Mouse (Mus musculus): ENCODE results near the gene Adra2a. TPM values are rescaled to one million over a fixed set of nuclear protein-coding genes. Genes with fewer than 3 reads are reported as not detected.

Adra2a gene
- polyA plus RNA-seq, 1 experiment from 2014 or later = not detected

DNA sequence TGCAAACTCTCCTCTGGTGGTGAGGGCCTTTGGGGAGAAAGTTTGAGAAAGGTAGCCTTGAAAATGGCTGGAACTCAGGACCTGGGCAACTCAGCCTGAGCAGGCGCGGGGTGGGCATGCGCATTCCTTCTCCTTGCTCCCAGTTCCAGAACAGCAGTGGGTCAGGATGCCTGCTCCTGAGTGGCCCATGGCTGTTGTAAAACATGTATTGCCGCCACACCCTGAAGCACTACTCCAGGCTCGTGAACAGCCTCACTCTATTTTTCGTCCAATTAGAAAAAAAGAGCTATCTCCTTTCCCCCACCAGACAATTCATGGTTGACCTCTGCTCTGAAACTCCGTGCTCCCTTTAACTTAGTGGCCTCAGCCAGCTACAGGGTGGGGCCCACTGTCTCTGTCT lies 24.5 kb downstream of the Adra2a start:
- Histone ChIP-seq H3K36me3 (ENCODE audit: control insufficient read depth, insufficient read depth, low read length) (no peaks in the 10 kb centered on the region), H3K27me3 (ENCODE audit: control insufficient read depth, insufficient read depth, low read length) (no peaks in the 10 kb centered on the region), H3K4me3 (ENCODE audit: low read depth, low read length) (no peak overlapping the region), H3K27ac (replicated peaks; ENCODE audit: low read depth, low read length) (no peak overlapping the region), H3K9ac (ENCODE audit: low read length) (no peak overlapping the region), H3K9me3 (ENCODE audit: control insufficient read depth, low read length) (no peaks in the 10 kb centered on the region), H3K4me1 (ENCODE audit: control insufficient read depth, insufficient read depth, low read length) (no peaks in the 10 kb centered on the region), H3K4me2 (ENCODE audit: low read depth, severe bottlenecking) (no peak overlapping the region)
- WGBS = 81% methylated on average over 7 of the region's 7 CpGs
- DNase-seq (ENCODE audit: low spot score) = no peak
- no peak for ATAC-seq (ENCODE audit: insufficient number of reproducible peaks, low FRiP score, low TSS enrichment, low read depth)

DNA sequence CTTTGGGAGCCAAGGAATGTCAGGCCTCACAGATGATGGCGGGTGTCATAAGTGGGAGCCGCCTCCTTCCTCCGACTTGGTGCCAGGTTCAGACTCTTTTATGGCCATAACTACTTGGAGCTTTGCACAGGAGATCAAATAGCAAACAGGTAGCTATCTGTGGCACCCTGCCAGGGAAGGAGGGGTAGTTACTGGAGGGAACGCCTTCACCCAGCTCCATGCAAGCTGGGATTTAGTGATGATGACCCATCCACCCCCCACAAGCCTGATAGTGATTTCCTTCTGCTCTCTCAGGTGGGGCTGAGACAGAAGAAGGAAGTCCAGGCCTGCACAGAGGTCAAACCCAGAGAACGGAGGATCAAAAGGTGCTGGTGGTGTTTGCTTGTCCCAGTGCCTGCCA lies 26.6 kb downstream of the Adra2a start:
- WGBS = 76% methylated on average over 5 of the region's 5 CpGs
- H3K27me3 ChIP-seq (ENCODE audit: control insufficient read depth, insufficient read depth, low read length) = no peaks in the 10 kb centered on the region
- H3K9me3 ChIP-seq (ENCODE audit: control insufficient read depth, low read length) = no peaks in the 10 kb centered on the region
- H3K4me3 ChIP-seq (ENCODE audit: low read depth, low read length) = no peak overlapping the region
- no peak overlapping the region for H3K4me2 ChIP-seq (ENCODE audit: low read depth, severe bottlenecking)
- no peaks in the 10 kb centered on the region for H3K4me1 ChIP-seq (ENCODE audit: control insufficient read depth, insufficient read depth, low read length)
- ATAC-seq (ENCODE audit: insufficient number of reproducible peaks, low FRiP score, low TSS enrichment, low read depth) (no peak), DNase-seq (ENCODE audit: low spot score) (no peak)
- no peaks in the 10 kb centered on the region for H3K36me3 ChIP-seq (ENCODE audit: control insufficient read depth, insufficient read depth, low read length)
- H3K9ac ChIP-seq (ENCODE audit: low read length) = no peak overlapping the region
- no peak overlapping the region for H3K27ac ChIP-seq (replicated peaks; ENCODE audit: low read depth, low read length)

GRCm38 (mm10) chr19:54072233-54072800 lies 28.4 kb downstream of the Adra2a start:
- 87% methylated on average over 5 of the region's 5 CpGs for WGBS
- DNase-seq (ENCODE audit: low spot score) (no peak), ATAC-seq (ENCODE audit: insufficient number of reproducible peaks, low FRiP score, low TSS enrichment, low read depth) (no peak)
- Histone ChIP-seq H3K9ac (ENCODE audit: low read length) (no peak overlapping the region), H3K36me3 (ENCODE audit: control insufficient read depth, insufficient read depth, low read length) (no peaks in the 10 kb centered on the region), H3K4me1 (ENCODE audit: control insufficient read depth, insufficient read depth, low read length) (no peaks in the 10 kb centered on the region), H3K27ac (replicated peaks; ENCODE audit: low read depth, low read length) (no peak overlapping the region), H3K9me3 (ENCODE audit: control insufficient read depth, low read length) (no peaks in the 10 kb centered on the region), H3K4me3 (ENCODE audit: low read depth, low read length) (no peak overlapping the region), H3K4me2 (ENCODE audit: low read depth, severe bottlenecking) (no peak overlapping the region), H3K27me3 (ENCODE audit: control insufficient read depth, insufficient read depth, low read length) (no peaks in the 10 kb centered on the region)

DNA sequence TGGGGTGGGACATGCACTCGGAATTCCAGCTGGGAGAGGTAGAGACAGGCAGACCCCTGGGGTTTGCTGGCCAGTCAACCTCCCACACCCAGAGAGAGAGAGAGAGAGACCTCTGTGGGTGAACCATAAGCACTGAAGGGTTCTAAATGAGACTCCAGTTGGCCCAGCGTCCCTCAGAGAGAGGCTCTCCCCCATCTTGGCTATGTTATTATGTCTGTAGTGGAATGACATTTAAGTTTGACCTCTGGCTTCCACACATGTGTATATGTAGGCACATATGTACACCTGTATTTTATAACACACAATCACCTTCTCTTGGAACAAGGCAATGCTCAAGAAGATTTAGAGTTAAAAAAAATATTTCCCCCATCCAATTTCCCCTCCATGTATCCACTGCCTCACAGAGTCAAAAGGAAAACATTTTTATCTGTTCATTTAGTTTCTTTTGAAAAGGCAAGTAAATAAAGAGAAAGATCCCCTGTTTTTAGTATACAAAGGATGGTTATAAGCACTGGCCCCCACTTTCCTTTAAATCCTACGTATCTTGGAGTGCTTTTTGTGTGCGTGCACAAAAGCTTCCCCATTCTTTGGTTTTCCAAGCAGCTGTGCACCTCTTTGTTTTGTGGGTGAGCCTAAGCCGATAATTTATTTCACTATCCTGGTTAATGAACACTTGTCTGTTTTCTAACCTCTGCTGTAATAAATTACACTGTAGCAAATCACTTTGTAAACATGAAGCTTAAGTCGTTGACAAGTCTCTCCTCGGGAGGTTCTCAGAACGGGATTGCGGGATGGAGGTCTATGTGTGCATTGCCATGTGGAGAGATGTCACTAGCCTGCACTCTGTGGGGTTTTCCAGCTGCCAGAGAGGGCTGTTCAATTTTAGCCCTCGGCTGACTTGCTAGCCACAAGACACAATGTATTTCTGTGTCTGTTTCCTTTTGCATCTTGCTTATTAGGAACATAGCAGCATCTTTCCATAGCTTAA lies 32.7 kb downstream of the Adra2a start:
- no peaks in the 10 kb centered on the region for H3K9me3 ChIP-seq (ENCODE audit: control insufficient read depth, low read length)
- H3K9ac ChIP-seq (ENCODE audit: low read length) = no peak overlapping the region
- no peaks in the 10 kb centered on the region for H3K27me3 ChIP-seq (ENCODE audit: control insufficient read depth, insufficient read depth, low read length)
- ATAC-seq (ENCODE audit: insufficient number of reproducible peaks, low FRiP score, low TSS enrichment, low read depth) (no peak), DNase-seq (ENCODE audit: low spot score) (no peak)
- no peaks in the 10 kb centered on the region for H3K4me1 ChIP-seq (ENCODE audit: control insufficient read depth, insufficient read depth, low read length)
- H3K36me3 ChIP-seq (ENCODE audit: control insufficient read depth, insufficient read depth, low read length) = no peaks in the 10 kb centered on the region
- H3K27ac ChIP-seq (replicated peaks; ENCODE audit: low read depth, low read length) = no peak overlapping the region
- no peak overlapping the region for H3K4me2 ChIP-seq (ENCODE audit: low read depth, severe bottlenecking)
- 44% methylated on average over 10 of the region's 10 CpGs for WGBS
- no peak overlapping the region for H3K4me3 ChIP-seq (ENCODE audit: low read depth, low read length)

GRCm38 (mm10) chr19:54081303-54081702 lies 37.4 kb downstream of the Adra2a start:
- Histone ChIP-seq H3K36me3 (ENCODE audit: control insufficient read depth, insufficient read depth, low read length) (no peaks in the 10 kb centered on the region), H3K4me2 (ENCODE audit: low read depth, severe bottlenecking) (no peak overlapping the region)
- WGBS = 81% methylated on average over 9 of the region's 9 CpGs

GRCm38 (mm10) chr19:54081716-54082165 lies 37.8 kb downstream of the Adra2a start:
- Histone ChIP-seq H3K9ac (ENCODE audit: low read length) (no peak overlapping the region), H3K27me3 (ENCODE audit: control insufficient read depth, insufficient read depth, low read length) (no peaks in the 10 kb centered on the region), H3K4me2 (ENCODE audit: low read depth, severe bottlenecking) (no peak overlapping the region), H3K4me1 (ENCODE audit: control insufficient read depth, insufficient read depth, low read length) (no peaks in the 10 kb centered on the region), H3K36me3 (ENCODE audit: control insufficient read depth, insufficient read depth, low read length) (no peaks in the 10 kb centered on the region), H3K9me3 (ENCODE audit: control insufficient read depth, low read length) (no peaks in the 10 kb centered on the region), H3K27ac (replicated peaks; ENCODE audit: low read depth, low read length) (no peak overlapping the region), H3K4me3 (ENCODE audit: low read depth, low read length) (no peak overlapping the region)
- ATAC-seq (ENCODE audit: insufficient number of reproducible peaks, low FRiP score, low TSS enrichment, low read depth) (no peak), DNase-seq (ENCODE audit: low spot score) (no peak)
- 91% methylated on average over 9 of the region's 9 CpGs for WGBS

More at GRCm38 (mm10) chr19:54081303-54081702, 37.4 kb downstream of the Adra2a start:
- Histone ChIP-seq H3K9me3 (ENCODE audit: control insufficient read depth, low read length) (no peaks in the 10 kb centered on the region), H3K4me1 (ENCODE audit: control insufficient read depth, insufficient read depth, low read length) (no peaks in the 10 kb centered on the region), H3K9ac (ENCODE audit: low read length) (no peak overlapping the region), H3K27ac (replicated peaks; ENCODE audit: low read depth, low read length) (no peak overlapping the region), H3K27me3 (ENCODE audit: control insufficient read depth, insufficient read depth, low read length) (no peaks in the 10 kb centered on the region), H3K4me3 (ENCODE audit: low read depth, low read length) (no peak overlapping the region)
- ATAC-seq (ENCODE audit: insufficient number of reproducible peaks, low FRiP score, low TSS enrichment, low read depth) (no peak), DNase-seq (ENCODE audit: low spot score) (no peak)

- no peak for ATAC-seq (ENCODE audit: insufficient number of reproducible peaks, low FRiP score, low TSS enrichment, low read depth)
- Histone ChIP-seq H3K9ac (ENCODE audit: low read length) (no peak overlapping the region), H3K9me3 (ENCODE audit: control insufficient read depth, low read length) (no peaks in the 10 kb centered on the region), H3K4me2 (ENCODE audit: low read depth, severe bottlenecking) (no peak overlapping the region), H3K4me3 (ENCODE audit: low read depth, low read length) (no peak overlapping the region), H3K27me3 (ENCODE audit: control insufficient read depth, insufficient read depth, low read length) (no peaks in the 10 kb centered on the region), H3K36me3 (ENCODE audit: control insufficient read depth, insufficient read depth, low read length) (no peaks in the 10 kb centered on the region), H3K4me1 (ENCODE audit: control insufficient read depth, insufficient read depth, low read length) (no peaks in the 10 kb centered on the region), H3K27ac (replicated peaks; ENCODE audit: low read depth, low read length) (no peak overlapping the region)
- DNase-seq (ENCODE audit: low spot score) = no peak
- WGBS = 60% methylated on average over 10 of the region's 10 CpGs
Observed at GRCm38 (mm10) chr19:54087319-54087718, 43.4 kb downstream of the Adra2a start.

DNA sequence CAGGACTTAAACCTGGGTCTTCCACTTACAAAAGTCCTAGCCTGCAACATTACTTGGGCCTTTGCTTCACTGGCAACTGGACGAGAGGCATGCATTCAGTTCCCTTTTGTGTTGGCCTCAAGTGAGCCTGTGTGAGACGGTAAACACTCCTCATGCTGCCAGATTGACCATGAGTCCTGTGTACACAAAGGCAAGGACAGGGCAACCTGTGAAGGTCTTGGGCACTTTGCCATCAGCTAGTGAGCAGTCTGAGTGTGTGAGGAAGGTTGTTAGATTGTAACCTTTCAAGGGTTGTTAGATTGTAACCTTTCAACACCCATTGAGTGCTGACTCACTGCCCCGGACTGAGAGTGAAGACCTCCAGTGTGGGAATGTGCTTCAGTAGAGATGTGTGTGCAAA lies 49.6 kb downstream of the Adra2a start:
- DNase-seq (ENCODE audit: low spot score) (no peak), ATAC-seq (ENCODE audit: insufficient number of reproducible peaks, low FRiP score, low TSS enrichment, low read depth) (no peak)
- Histone ChIP-seq H3K27ac (replicated peaks; ENCODE audit: low read depth, low read length) (no peak overlapping the region), H3K4me3 (ENCODE audit: low read depth, low read length) (no peak overlapping the region), H3K4me1 (ENCODE audit: control insufficient read depth, insufficient read depth, low read length) (0 out of 2 replicates have a peak, but pooled peaks cover 2% of the 10 kb centered on the region), H3K9me3 (ENCODE audit: control insufficient read depth, low read length) (no peaks in the 10 kb centered on the region), H3K9ac (ENCODE audit: low read length) (no peak overlapping the region), H3K36me3 (ENCODE audit: control insufficient read depth, insufficient read depth, low read length) (no peaks in the 10 kb centered on the region), H3K4me2 (ENCODE audit: low read depth, severe bottlenecking) (no peak overlapping the region), H3K27me3 (ENCODE audit: control insufficient read depth, insufficient read depth, low read length) (no peaks in the 10 kb centered on the region)
- WGBS = 88% methylated on average over 3 of the region's 3 CpGs
